Mouse (Mus musculus) small intestine, adult 2 months (tissue): ENCODE data around the gene Etv4.

Source experiments
- CTCF ChIP-seq: fragments of 200-500 bp; IDR thresholded peaks from 2 replicates; pipeline ENCODE4 v1.5.1; 2012; ENCODE audit warnings: low read depth, mild to moderate bottlenecking, control low read depth, inconsistent platforms, low read length, moderate library complexity, mixed read lengths; ENCODE audit not compliant: insufficient replicate concordance, insufficient read length; ENCODE audit errors: extremely low read depth
- POLR2A ChIP-seq: fragments of 200-500 bp; IDR thresholded peaks from 2 replicates; pipeline ENCODE4 v1.6.1; 2012; ENCODE audit warnings: low read depth, mild to moderate bottlenecking, control low read depth, inconsistent platforms, low read length, moderate library complexity

GRCm38 (mm10) chr11:101809060-101809828, 24.1 kb upstream of the Etv4 start:
- TF ChIP-seq POLR2A (no peak), CTCF (no peak)
